Mouse (Mus musculus) layer of hippocampus, adult 11-12 months (tissue): ENCODE results near the gene Bysl.
"Not testable (repeated sequence)": the region's sequence is repeated elsewhere in the genome, so short reads cannot be mapped to it uniquely, and the experiment has no call there.

Experiments used
- DNase-seq: peaks from one replicate; pipeline ENCODE4 v3.0.0; 2022; ENCODE audit warnings: low spot score

The Bysl gene

GRCm38 (mm10) chr17:47618556-47619311 is 7.4 kb upstream of the Bysl start:
- DNase-seq: no peak

- no peak for DNase-seq
Measured at GRCm38 (mm10) chr17:47617605-47618307, 6.5 kb upstream of the Bysl start.

GRCm38 (mm10) chr17:47616652-47617051 is 5.4 kb upstream of the Bysl start:
- no peak for DNase-seq

- no peak for DNase-seq
Measured at GRCm38 (mm10) chr17:47616119-47616518, 4.8 kb upstream of the Bysl start.

- no peak for DNase-seq
Measured at GRCm38 (mm10) chr17:47614018-47614417, 2.7 kb upstream of the Bysl start.

GRCm38 (mm10) chr17:47611661-47611982 is 330 bp upstream of the Bysl start:
- DNase-seq: no peak

- no peak for DNase-seq
Measured at GRCm38 (mm10) chr17:47609182-47609581, 2.1 kb downstream of the Bysl start.

GRCm38 (mm10) chr17:47606220-47606619 is 5.1 kb downstream of the Bysl start:
- DNase-seq: no peak

GRCm38 (mm10) chr17:47602289-47602688 is 9.0 kb downstream of the Bysl start:
- no peak for DNase-seq

- DNase-seq: no peak
Measured at GRCm38 (mm10) chr17:47601389-47601755, 9.9 kb downstream of the Bysl start.

- DNase-seq: no peak
Measured at GRCm38 (mm10) chr17:47600601-47601388, 10.5 kb downstream of the Bysl start.

GRCm38 (mm10) chr17:47599511-47600297 is 11.6 kb downstream of the Bysl start:
- no peak for DNase-seq

- DNase-seq: not testable (repeated sequence)
Measured at GRCm38 (mm10) chr17:47598580-47599304, 12.6 kb downstream of the Bysl start.

GRCm38 (mm10) chr17:47597838-47598579 is 13.3 kb downstream of the Bysl start:
- no peak for DNase-seq

GRCm38 (mm10) chr17:47597261-47597660 is 14.0 kb downstream of the Bysl start:
- DNase-seq: no peak

GRCm38 (mm10) chr17:47596839-47597164 is 14.5 kb downstream of the Bysl start:
- no peak for DNase-seq

- no peak for DNase-seq
Measured at GRCm38 (mm10) chr17:47596162-47596838, 15.0 kb downstream of the Bysl start.

- DNase-seq: no peak
Measured at GRCm38 (mm10) chr17:47595248-47596161, 15.8 kb downstream of the Bysl start.

- no peak for DNase-seq
Measured at GRCm38 (mm10) chr17:47594969-47595247, 16.4 kb downstream of the Bysl start.
